In the genomic region with DNA sequence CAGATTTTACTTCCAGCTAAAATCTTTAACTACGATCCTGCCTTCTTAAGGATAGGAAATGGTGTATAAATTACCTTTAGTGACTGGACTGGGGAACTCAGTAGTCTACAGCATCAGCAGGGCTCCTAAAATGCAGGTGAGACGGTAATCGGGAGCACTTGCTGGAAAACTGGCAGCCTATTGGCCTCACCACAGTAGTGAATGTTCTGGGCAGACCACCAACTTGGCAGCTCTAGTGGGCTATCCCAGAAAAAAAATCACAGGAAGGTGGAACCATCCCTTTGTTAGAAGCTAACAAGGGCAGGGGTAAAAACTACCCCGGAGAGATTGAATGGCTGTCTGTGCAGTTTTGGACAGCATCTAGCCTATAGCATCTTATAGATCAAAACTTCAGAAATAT, we compare ENCODE assay signal across 14 mouse cellular contexts.
"Had no signal": no experiment of that assay in that cellular context is flagged by ENCODE, and none has a peak within 500 bp of the region (broad histone marks: within the 10 kb centered on the region; RNA-seq: fewer than 3 reads in every experiment).

No protein-coding gene starts in this region.

- H3K9ac ChIP-seq: liver, embryonic 13.5 days; midbrain, embryonic 12.5 days; midbrain, embryonic 15.5 days; neural tube, embryonic 13.5 days; stomach, embryonic 15.5 days had no signal

- H3K36me3 ChIP-seq: liver, embryonic 13.5 days; midbrain, embryonic 12.5 days; midbrain, embryonic 15.5 days; neural tube, embryonic 13.5 days; stomach, embryonic 15.5 days had no signal

- H3K4me3 ChIP-seq: liver, embryonic 13.5 days; midbrain, embryonic 12.5 days; midbrain, embryonic 15.5 days; myocyte; neural tube, embryonic 13.5 days; stomach, embryonic 15.5 days had no signal

- ATAC-seq: midbrain, embryonic 15.5 days had no signal

- H3K4me2 ChIP-seq: liver, embryonic 13.5 days; midbrain, embryonic 12.5 days; midbrain, embryonic 15.5 days; neural tube, embryonic 13.5 days; stomach, embryonic 15.5 days had no signal

- DNase-seq: kidney, postnatal 14 days; kidney, postnatal 4 days; liver, embryonic 13.5 days; lung, adult 2 months; lung, postnatal 14 days; lung, postnatal 4 days; right cerebral cortex, postnatal 25 days; spleen, adult 18-20 months; thymus, postnatal 25 days had no signal

- H3K4me1 ChIP-seq: liver, embryonic 13.5 days; midbrain, embryonic 12.5 days; midbrain, embryonic 15.5 days; neural tube, embryonic 13.5 days; stomach, embryonic 15.5 days had no signal

- H3K9me3 ChIP-seq: liver, embryonic 13.5 days; midbrain, embryonic 12.5 days; midbrain, embryonic 15.5 days; neural tube, embryonic 13.5 days; stomach, embryonic 15.5 days had no signal

- H3K27ac ChIP-seq: liver, embryonic 13.5 days; midbrain, embryonic 12.5 days; midbrain, embryonic 15.5 days; neural tube, embryonic 13.5 days; stomach, embryonic 15.5 days had no signal

- H3K27me3 ChIP-seq: liver, embryonic 13.5 days; midbrain, embryonic 12.5 days; midbrain, embryonic 15.5 days; neural tube, embryonic 13.5 days; stomach, embryonic 15.5 days had no signal
